Mouse (Mus musculus) heart, adult 2 months (tissue): ENCODE measurements around the gene Ubac2.

Experiments used
- CTCF ChIP-seq: fragments of 200-600 bp; IDR thresholded peaks from 2 replicates; pipeline ENCODE4 v1.8.1; 2022; ENCODE audit warnings: antibody characterized with exemption, mild to moderate bottlenecking, moderate library complexity
- EP300 ChIP-seq: fragments of 200-500 bp; IDR thresholded peaks from 2 replicates; pipeline ENCODE4 v1.6.1; 2011; ENCODE audit warnings: low read depth, low read length, control low read depth; ENCODE audit not compliant: insufficient read depth
- POLR2A ChIP-seq: fragments of 200-500 bp; IDR thresholded peaks from 2 replicates; pipeline ENCODE4 v1.6.1; 2011; ENCODE audit warnings: mild to moderate bottlenecking, low read depth, low read length, control low read depth; ENCODE audit not compliant: insufficient read depth

DNA sequence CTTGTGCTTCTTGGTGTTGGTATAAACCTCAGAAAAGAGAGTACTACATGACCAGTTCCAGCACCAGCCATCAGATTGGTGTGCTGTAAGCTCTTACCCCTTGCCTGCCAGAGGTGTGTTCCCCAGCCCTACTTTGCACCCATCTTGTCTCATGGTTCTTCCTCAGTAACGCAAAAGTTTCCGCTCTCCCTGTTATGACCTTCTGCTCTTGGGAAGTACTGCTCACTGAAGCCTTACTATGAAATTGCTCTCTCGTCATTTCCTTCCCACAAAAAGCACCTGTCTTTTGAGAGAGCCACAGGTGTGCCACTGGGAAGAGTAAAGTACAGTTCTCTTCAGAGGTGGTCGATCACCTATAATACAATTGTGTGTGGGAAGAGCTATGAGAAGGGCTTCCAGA is 151.4 kb downstream of the Ubac2 start:
- TF ChIP-seq EP300 (no peak), CTCF (no peak), POLR2A (no peak)
